Mouse (Mus musculus) ZHBTc4 (cell line): Measurements from ENCODE around the gene Habp2.

ENCODE experiments used
- DNase-seq: peaks from one replicate; pipeline ENCODE4 v3.0.0-alpha.2; 2011; ENCODE audit warnings: low read depth, low spot score

Habp2 gene

DNA sequence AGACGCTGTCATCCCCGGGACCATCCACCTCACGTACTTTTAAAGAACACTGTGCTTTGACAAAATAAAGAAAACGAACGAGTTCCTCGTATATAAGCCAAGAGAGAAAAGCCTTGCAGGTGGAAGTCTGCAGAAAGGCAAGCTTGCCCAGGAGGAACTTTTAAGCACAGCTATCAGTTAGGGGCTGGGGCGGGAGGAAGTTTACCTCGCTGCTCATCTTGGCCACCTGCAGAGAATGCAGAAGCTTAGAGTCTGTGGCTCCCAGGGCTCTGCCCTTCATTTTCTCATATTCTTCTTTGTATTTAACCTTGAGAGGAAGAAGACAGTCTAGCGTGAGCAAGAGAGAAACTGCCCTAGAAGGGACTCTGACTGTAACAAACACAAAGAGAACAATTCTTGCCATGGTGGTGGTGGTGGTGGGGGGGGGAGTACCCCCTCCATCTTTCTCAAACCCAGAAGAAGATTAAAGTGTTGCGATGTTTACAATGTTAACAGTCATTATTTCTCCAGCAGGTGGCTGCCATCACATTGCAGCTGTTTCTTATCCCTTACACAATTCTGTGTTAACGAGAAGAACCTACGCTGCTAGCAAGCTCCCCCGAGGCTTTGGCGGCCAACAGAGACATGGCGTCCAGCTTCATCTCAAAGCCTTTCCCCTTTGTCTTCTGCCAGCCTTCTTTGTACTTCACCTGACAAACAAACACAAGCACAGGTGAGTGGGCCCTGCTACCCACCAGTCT is 77.0 kb downstream of the Habp2 start:
- DNase-seq: no peak

- no peak for DNase-seq
Measured at GRCm38 (mm10) chr19:56364563-56364962, 77.6 kb downstream of the Habp2 start.

DNA sequence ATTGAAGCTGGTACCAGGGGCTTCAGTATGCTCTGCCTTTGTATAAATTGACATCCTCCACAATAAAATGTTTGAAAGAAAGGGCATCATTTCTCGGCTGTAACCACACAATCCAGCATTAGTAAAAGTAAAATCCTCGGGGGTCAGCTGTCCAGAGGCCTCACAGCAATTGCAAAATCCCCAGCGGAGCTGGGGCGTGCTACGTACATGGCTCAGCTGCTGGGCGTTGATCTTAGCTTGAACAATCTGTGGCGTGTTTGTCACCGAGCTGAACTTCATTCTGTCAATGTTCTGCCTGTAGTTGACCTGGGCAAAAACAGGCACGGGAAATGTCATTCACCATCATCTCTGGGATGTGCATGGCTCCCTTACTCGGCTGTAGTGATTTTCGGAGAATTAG is 79.2 kb downstream of the Habp2 start:
- DNase-seq: no peak

DNA sequence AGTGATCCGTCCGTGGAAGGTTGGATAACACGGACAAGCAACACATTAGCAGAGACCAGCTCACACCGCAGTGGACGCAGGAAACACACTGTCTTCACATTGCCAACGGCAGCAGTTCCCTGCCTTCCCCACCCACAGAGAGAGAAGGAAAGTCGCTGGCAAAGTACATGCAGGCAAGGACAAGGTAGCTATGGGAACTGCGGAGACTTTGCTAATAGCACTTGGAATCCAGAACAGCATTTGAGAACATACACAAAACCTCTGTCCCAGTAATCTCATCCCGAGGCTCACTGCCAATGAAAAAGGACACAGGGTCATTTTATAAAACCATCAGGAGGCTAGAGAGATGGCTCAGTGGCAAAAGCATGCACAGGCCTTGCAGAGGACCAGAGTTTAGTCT is 79.7 kb downstream of the Habp2 start:
- DNase-seq: no peak

DNA sequence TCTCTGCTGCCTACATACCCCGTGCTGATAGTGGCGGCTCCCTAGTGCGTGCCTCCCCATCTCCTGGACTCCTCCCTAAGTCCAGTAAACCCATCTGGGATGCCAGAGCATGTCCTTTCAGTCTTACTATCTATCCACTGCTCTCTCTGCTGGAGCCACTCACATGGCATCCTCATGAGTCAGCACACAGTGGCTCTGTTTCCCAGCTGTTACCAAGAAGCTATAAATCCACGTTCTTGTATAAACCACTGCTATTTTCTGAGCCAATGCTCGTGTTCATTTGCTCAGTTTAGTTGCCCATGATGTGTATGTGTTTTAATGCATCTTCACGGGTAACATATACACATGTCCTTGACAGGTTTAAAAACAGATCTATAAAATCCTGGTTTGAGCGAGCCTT is 80.8 kb downstream of the Habp2 start:
- DNase-seq: no peak

DNA sequence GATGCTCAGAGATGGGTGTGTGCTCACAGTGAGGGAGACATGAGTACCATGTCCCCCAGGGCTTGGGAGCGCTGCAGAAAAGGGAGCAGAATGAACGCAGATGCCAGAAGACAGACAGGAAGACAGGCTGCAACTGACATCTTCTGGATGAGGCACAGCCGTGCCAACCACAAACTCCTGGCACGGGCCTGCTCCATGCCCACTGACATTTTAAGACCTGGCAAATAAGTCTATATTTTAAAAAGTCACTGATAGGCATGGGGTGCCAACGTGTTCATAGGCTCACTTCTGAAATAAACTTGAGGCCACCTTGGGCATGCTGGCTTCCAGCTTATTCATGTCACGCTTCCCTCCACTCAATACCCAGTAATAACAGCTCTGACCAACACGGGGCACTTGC is 82.0 kb downstream of the Habp2 start:
- DNase-seq: no peak
